Mouse (Mus musculus): ENCODE data around the gene Serf2.

Gene Serf2

DNA sequence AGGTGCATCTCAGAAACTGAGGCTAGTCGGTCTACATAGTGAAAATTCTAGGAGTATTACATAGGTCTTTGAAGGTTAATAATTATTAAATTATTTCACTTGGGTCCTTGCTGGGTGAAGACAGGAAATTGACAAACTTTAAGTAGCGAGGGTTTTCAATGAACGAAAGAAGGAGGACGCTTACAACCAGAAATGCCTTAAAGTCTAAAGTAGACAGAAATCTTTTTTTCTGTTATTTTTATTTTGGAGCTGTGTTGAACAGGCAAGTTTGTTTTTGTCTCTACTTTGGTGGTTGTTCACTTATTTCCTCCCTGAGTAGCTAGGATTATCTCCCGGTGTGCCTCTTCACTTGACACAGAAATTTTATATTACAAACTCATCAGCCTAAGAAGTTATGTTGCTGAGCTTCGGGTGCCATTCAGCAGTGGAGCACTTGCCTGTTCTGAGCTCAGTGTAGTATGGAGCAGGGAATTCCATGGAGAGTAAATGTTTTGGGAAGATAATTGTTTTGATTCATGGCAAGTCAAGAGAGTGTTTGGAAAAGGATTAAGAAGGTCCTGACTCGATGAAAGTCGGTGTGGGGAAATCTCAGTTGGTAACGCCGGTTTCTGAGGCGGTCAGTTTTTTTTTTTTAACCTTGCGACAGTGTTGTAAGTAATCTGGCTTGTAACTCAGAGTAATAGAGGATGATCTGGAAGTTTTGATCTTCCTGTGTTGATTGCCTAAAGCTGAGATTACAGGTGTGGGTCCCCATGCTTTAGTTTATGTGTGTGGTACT, 58.4 kb downstream of the Serf2 start:
- no peak for DNase-seq
